Mouse (Mus musculus) myocyte (in vitro differentiated cells): ENCODE measurements around the gene Slc38a2. TPM values are rescaled to one million over a fixed set of nuclear protein-coding genes. Genes with fewer than 3 reads are reported as not detected.

Experiments
- H3K27me3 ChIP-seq: one replicate; pipeline ENCODE4 v1.6.1; 2011; ENCODE audit not compliant: control insufficient read depth, insufficient read depth, insufficient read length
- H3K36me3 ChIP-seq: one replicate; pipeline ENCODE4 v1.6.1; 2011; ENCODE audit not compliant: control insufficient read depth, insufficient read depth
- H3K4me2 ChIP-seq: one replicate; pipeline ENCODE4 v1.6.1; 2011; ENCODE audit warnings: low read depth, control low read depth
- H3K4me3 ChIP-seq: one replicate; pipeline ENCODE4 v1.5.1; 2011; ENCODE audit warnings: mild to moderate bottlenecking, control low read depth, moderate library complexity
- H3K79me2 ChIP-seq: one replicate; pipeline ENCODE4 v1.6.1; 2011; ENCODE audit not compliant: control insufficient read depth, insufficient read depth
- H3ac ChIP-seq: one replicate; pipeline ENCODE4 v1.6.1; 2011; ENCODE audit not compliant: control insufficient read depth, insufficient read length
- CEBPB ChIP-seq: IDR thresholded peaks from 2 replicates; pipeline ENCODE4 v1.6.1; 2011; ENCODE audit warnings: mild to moderate bottlenecking, moderate library complexity; ENCODE audit not compliant: poor library complexity, insufficient read depth, severe bottlenecking
- E2F4 ChIP-seq: IDR thresholded peaks from one replicate; pipeline ENCODE4 v1.6.1; 2011; ENCODE audit warnings: mild to moderate bottlenecking, control low read depth, moderate library complexity; ENCODE audit not compliant: insufficient read depth
- MYOD1 ChIP-seq, 3 experiments: IDR thresholded peaks; one replicate each; pipeline ENCODE4 v1.6.1; 2011; ENCODE audit warnings: control low read depth in 2 of 3, low read depth in 2 of 3, mild to moderate bottlenecking in 2 of 3, moderate library complexity in 1 of 3; ENCODE audit not compliant: insufficient read length in 2 of 3, control insufficient read depth in 1 of 3
- MYOG ChIP-seq, 3 experiments: IDR thresholded peaks; one replicate each; pipeline ENCODE4 v1.6.1; 2011; ENCODE audit warnings: control low read depth in 2 of 3, low read depth in 2 of 3, mild to moderate bottlenecking in 2 of 3; ENCODE audit not compliant: insufficient read length in 2 of 3, control insufficient read depth in 1 of 3, insufficient read depth in 1 of 3
- POLR2A ChIP-seq: IDR thresholded peaks from one replicate; pipeline ENCODE4 v1.6.1; 2011; ENCODE audit warnings: low read depth, mild to moderate bottlenecking, control low read depth, moderate library complexity; ENCODE audit not compliant: insufficient read length
- POLR2AphosphoS2 ChIP-seq: IDR thresholded peaks from one replicate; pipeline ENCODE4 v1.6.1; 2011; ENCODE audit warnings: low read depth, control low read depth; ENCODE audit not compliant: insufficient read length
- REST ChIP-seq: IDR thresholded peaks from one replicate; pipeline ENCODE4 v1.6.1; 2011; ENCODE audit warnings: mild to moderate bottlenecking, control low read depth, moderate library complexity; ENCODE audit not compliant: insufficient read depth, insufficient read length
- SRF ChIP-seq: IDR thresholded peaks from one replicate; pipeline ENCODE4 v1.6.1; 2011; ENCODE audit warnings: low read depth; ENCODE audit not compliant: control insufficient read depth, insufficient read length
- TCF12 ChIP-seq: IDR thresholded peaks from one replicate; pipeline ENCODE4 v1.6.1; 2011; ENCODE audit warnings: mild to moderate bottlenecking, control low read depth; ENCODE audit not compliant: poor library complexity, insufficient read depth, severe bottlenecking
- TCF3 ChIP-seq: IDR thresholded peaks from one replicate; pipeline ENCODE4 v1.6.1; 2011; ENCODE audit warnings: low read depth, control low read depth; ENCODE audit not compliant: insufficient read length
- USF1 ChIP-seq: IDR thresholded peaks from one replicate; pipeline ENCODE4 v1.6.1; 2011; ENCODE audit warnings: low read depth, mild to moderate bottlenecking, control low read depth, moderate library complexity
- polyA plus RNA-seq: library from polyadenylated mRNA; unstranded; fragments of >200 nt; fragmentation: generic; extraction: Trizol; gene quantifications from one replicate; pipeline ENCODE4 v1.2.1, GENCODE M21; 2012; ENCODE audit warnings: missing spikeins

Slc38a2 gene
- polyA plus RNA-seq, 1 experiment: 95.0 TPM

- Histone ChIP-seq H3K36me3 (peaks cover 52% of the 10 kb centered on the region), H3K4me3 (no peak overlapping the region), H3ac (no peak overlapping the region), H3K79me2 (peaks cover 10% of the 10 kb centered on the region), H3K27me3 (no peaks in the 10 kb centered on the region), H3K4me2 (no peak overlapping the region)
- TF ChIP-seq TCF3 (no peak), REST (no peak), POLR2A (no peak), USF1 (no peak), POLR2AphosphoS2 (no peak), MYOG (IDR thresholded peaks at IDR 0.05; ENCODE audit: control insufficient read depth in 1 of 3, insufficient read depth in 1 of 3, insufficient read length in 2 of 3, low read depth in 2 of 3) (no peak)
Measured at GRCm38 (mm10) chr15:96687366-96687765, 12.2 kb downstream of the Slc38a2 start.

GRCm38 (mm10) chr15:96686201-96687159, 13.1 kb downstream of the Slc38a2 start:
- H3K36me3 ChIP-seq: peaks cover 43% of the 10 kb centered on the region
- peaks cover 1% of the 10 kb centered on the region for H3K79me2 ChIP-seq
- no peak overlapping the region for H3K4me3 ChIP-seq
- no peak for TF ChIP-seq USF1
- TF ChIP-seq E2F4: no peak
- no peak for TF ChIP-seq TCF3
- TF ChIP-seq POLR2AphosphoS2: peak; percentile 74
- no peak for TF ChIP-seq CEBPB
- TF ChIP-seq POLR2A: peak; percentile 44
- TF ChIP-seq REST: no peak
- TF ChIP-seq TCF12: no peak
- H3K27me3 ChIP-seq: no peaks in the 10 kb centered on the region
- H3ac ChIP-seq: no peak overlapping the region
- no peak overlapping the region for H3K4me2 ChIP-seq

- Histone ChIP-seq H3K36me3 (peaks cover 31% of the 10 kb centered on the region), H3K79me2 (no peaks in the 10 kb centered on the region), H3K27me3 (no peaks in the 10 kb centered on the region), H3ac (no peak overlapping the region), H3K4me3 (no peak overlapping the region), H3K4me2 (no peak overlapping the region)
- TF ChIP-seq MYOD1 (IDR thresholded peaks at IDR 0.05; ENCODE audit: control insufficient read depth in 1 of 3, insufficient read length in 2 of 3, low read depth in 2 of 3): no peak
Measured at GRCm38 (mm10) chr15:96685273-96685672, 14.3 kb downstream of the Slc38a2 start.

- no peak for TF ChIP-seq CEBPB
- TF ChIP-seq USF1: no peak
- no peak for TF ChIP-seq MYOG (IDR thresholded peaks at IDR 0.05; ENCODE audit: control insufficient read depth in 1 of 3, insufficient read depth in 1 of 3, insufficient read length in 2 of 3, low read depth in 2 of 3)
- no peak for TF ChIP-seq SRF
- no peak overlapping the region for H3K4me3 ChIP-seq
- H3ac ChIP-seq: no peak overlapping the region
- peaks cover 21% of the 10 kb centered on the region for H3K36me3 ChIP-seq
- no peaks in the 10 kb centered on the region for H3K27me3 ChIP-seq
- H3K79me2 ChIP-seq: no peaks in the 10 kb centered on the region
- H3K4me2 ChIP-seq: peak overlapping the region; percentile 76
Measured at GRCm38 (mm10) chr15:96684132-96684830, 15.2 kb downstream of the Slc38a2 start.

GRCm38 (mm10) chr15:96678871-96679773, 20.4 kb downstream of the Slc38a2 start:
- TF ChIP-seq TCF3 (no peak), CEBPB (no peak), POLR2AphosphoS2 (no peak), MYOG (IDR thresholded peaks at IDR 0.05; ENCODE audit: control insufficient read depth in 1 of 3, insufficient read depth in 1 of 3, insufficient read length in 2 of 3, low read depth in 2 of 3) (no peak), POLR2A (no peak), MYOD1 (IDR thresholded peaks at IDR 0.05; ENCODE audit: control insufficient read depth in 1 of 3, insufficient read length in 2 of 3, low read depth in 2 of 3) (no peak)

More at GRCm38 (mm10) chr15:96678871-96679773, 20.4 kb downstream of the Slc38a2 start:
- H3K4me3 ChIP-seq: no peak overlapping the region
- no peaks in the 10 kb centered on the region for H3K36me3 ChIP-seq
- H3K79me2 ChIP-seq: no peaks in the 10 kb centered on the region
- H3K27me3 ChIP-seq: no peaks in the 10 kb centered on the region
- no peak overlapping the region for H3ac ChIP-seq
- no peak overlapping the region for H3K4me2 ChIP-seq
